Mouse (Mus musculus): Measurements from ENCODE around the gene Dtl.

DNA sequence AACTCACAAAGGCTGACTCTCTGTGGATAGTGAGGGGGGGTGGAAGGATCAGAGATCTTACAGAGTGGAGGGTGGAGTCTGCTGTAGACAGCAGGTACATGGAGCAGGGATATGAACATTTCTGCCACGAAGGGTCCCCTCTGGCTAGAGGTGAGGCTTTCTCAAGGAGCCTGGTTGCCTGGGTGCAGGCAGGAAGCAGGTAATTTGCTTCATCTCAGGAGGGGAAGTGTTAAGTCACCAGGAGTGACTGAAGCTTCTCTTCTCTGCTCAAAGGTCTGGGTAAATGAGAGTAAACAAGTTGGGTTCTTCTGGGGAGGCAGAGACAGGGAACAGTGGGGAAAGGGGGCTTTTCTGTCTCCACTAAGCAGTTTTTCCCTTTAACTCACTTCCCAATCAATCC lies 44.3 kb downstream of the Dtl start:
- TF ChIP-seq CTCF (IDR thresholded peaks at IDR 0.05; ENCODE audit: borderline replicate concordance, extremely low read depth, insufficient read depth, insufficient read length) (no peak), POLR2A (IDR thresholded peaks at IDR 0.05; ENCODE audit: borderline replicate concordance, extremely low read depth, insufficient read depth, insufficient read length, poor library complexity, severe bottlenecking) (no peak)

All from brain, embryonic 14.5 days (tissue).